Mouse (Mus musculus) stomach, postnatal 0 days (tissue): ENCODE results near the gene Creb3l2. TPM values are rescaled to one million over a fixed set of nuclear protein-coding genes. Genes with fewer than 3 reads are reported as not detected.

Experiments
- ATAC-seq: fragments of 200-750 bp; cut with Nextera tagmentation; 2 replicates; pipeline ENCODE4 v1.8.0; 2017; ENCODE audit not compliant: low FRiP score, low TSS enrichment
- DNase-seq: peaks from one replicate; pipeline ENCODE4 v3.0.0-alpha.2; 2016; ENCODE audit warnings: low spot score
- H3K27ac ChIP-seq: fragments of 300-500 bp; sonication (generic); replicated peaks from 2 replicates; pipeline ENCODE4 v1.5.1; 2014; ENCODE audit warnings: mild to moderate bottlenecking, control low read depth
- H3K27me3 ChIP-seq: fragments of 300-500 bp; sonication (generic); 2 replicates; pipeline ENCODE4 v1.6.1; 2014; ENCODE audit warnings: low read length; ENCODE audit not compliant: control insufficient read depth, insufficient read depth
- H3K36me3 ChIP-seq: fragments of 300-500 bp; sonication (generic); 2 replicates; pipeline ENCODE4 v1.6.1; 2014; ENCODE audit warnings: low read length, mixed read lengths; ENCODE audit not compliant: control insufficient read depth, insufficient read depth
- H3K4me1 ChIP-seq: fragments of 300-500 bp; sonication (generic); replicated peaks from 2 replicates; pipeline ENCODE4 v1.6.1; 2014; ENCODE audit warnings: antibody characterized with exemption; ENCODE audit not compliant: control insufficient read depth, insufficient read depth
- H3K4me2 ChIP-seq: fragments of 300-500 bp; sonication (generic); replicated peaks from 2 replicates; pipeline ENCODE4 v1.6.1; 2014; ENCODE audit warnings: low read depth, mild to moderate bottlenecking, control low read depth, moderate library complexity
- H3K4me3 ChIP-seq: fragments of 300-500 bp; sonication (generic); 2 replicates; pipeline ENCODE4 v1.5.1; 2014; ENCODE audit warnings: low read depth, low read length, control low read depth
- H3K9ac ChIP-seq: fragments of 300-500 bp; sonication (generic); 2 replicates; pipeline ENCODE4 v1.6.1; 2014; ENCODE audit warnings: mild to moderate bottlenecking, low read length, control low read depth, mixed read lengths
- H3K9me3 ChIP-seq: fragments of 300-500 bp; sonication (generic); 2 replicates; pipeline ENCODE4 v1.6.1; 2016; ENCODE audit warnings: low read length; ENCODE audit not compliant: control insufficient read depth
- CTCF ChIP-seq: IDR thresholded peaks from 2 replicates; pipeline ENCODE4 v1.5.1; 2016; ENCODE audit warnings: antibody characterized with exemption, low read depth, mild to moderate bottlenecking, moderate library complexity
- EP300 ChIP-seq: optimal IDR thresholded peaks from 2 replicates; pipeline ENCODE3; 2016; ENCODE audit warnings: antibody characterized with exemption
- WGBS: fragments of 180-500 bp; shearing (Covaris S2); extraction: QIAGEN DNeasy Blood & Tissue Kit; methylation state at CpG from one replicate; pipeline ENCODE4 v1.1.7; 2014; 5-methylcytosine and 5-hydroxymethylcytosine counted together
- polyA plus RNA-seq: library from polyadenylated mRNA; unstranded; fragments of >200 nt; fragmentation: Nextera tagmentation; extraction: Ambion mirVana; gene quantifications from 2 replicates; pipeline ENCODE4 v1.2.1, GENCODE M21; 2015

The Creb3l2 gene
- polyA plus RNA-seq, 1 experiment from 2014 or later = 8.5 TPM

- WGBS = 38% methylated on average over 2 of the region's 2 CpGs
- DNase-seq (no peak), ATAC-seq (no peak)
- TF ChIP-seq CTCF (no peak), EP300 (no peak)
- H3K36me3 ChIP-seq = no peaks in the 10 kb centered on the region
- no peaks in the 10 kb centered on the region for H3K27me3 ChIP-seq
- H3K4me2 ChIP-seq = no peak overlapping the region
- H3K9me3 ChIP-seq = no peaks in the 10 kb centered on the region
- H3K4me1 ChIP-seq = no peaks in the 10 kb centered on the region
- no peak overlapping the region for H3K4me3 ChIP-seq
- no peak overlapping the region for H3K27ac ChIP-seq
- no peak overlapping the region for H3K9ac ChIP-seq
These were observed 158.6 kb downstream of the Creb3l2 start for GRCm38 (mm10) chr6:37283336-37283735.

GRCm38 (mm10) chr6:37282659-37283058 lies 159.3 kb downstream of the Creb3l2 start:
- no peak for DNase-seq
- Histone ChIP-seq H3K4me3 (no peak overlapping the region), H3K4me2 (no peak overlapping the region), H3K27me3 (no peaks in the 10 kb centered on the region), H3K9ac (no peak overlapping the region), H3K4me1 (no peaks in the 10 kb centered on the region), H3K9me3 (no peaks in the 10 kb centered on the region), H3K36me3 (no peaks in the 10 kb centered on the region), H3K27ac (no peak overlapping the region)
- WGBS = 17% methylated on average over 1 of the region's 1 CpGs
- no peak for TF ChIP-seq EP300
- no peak for TF ChIP-seq CTCF
- no peak for ATAC-seq

Other genes with a start within 250 kb of the Creb3l2 start
- 0.39 and 0.56 TPM in 2 replicates for gene Dgki, start 142.0 kb downstream of the Creb3l2 start, polyA plus RNA-seq
- gene Akr1d1, start 88.0 kb upstream of the Creb3l2 start, polyA plus RNA-seq = 1.4 and 1.5 TPM in 2 replicates